Mouse (Mus musculus): ENCODE results near the gene Raver1. TPM values are rescaled to one million over a fixed set of nuclear protein-coding genes. Genes with fewer than 3 reads are reported as not detected.

Raver1 gene
- total RNA-seq, 2 experiments from 2014 or later = 38.6 to 39.4 TPM

- intact Hi-C loops (cut with DNase I) = no loop called here
- no peak for DNase-seq
Observed at GRCm38 (mm10) chr9:21026849-21027248, 65.0 kb downstream of the Raver1 start.

GRCm38 (mm10) chr9:21025258-21025810, 66.5 kb downstream of the Raver1 start:
- no peak for DNase-seq
- intact Hi-C loops (cut with DNase I) = no loop called here

Small RNA genes within 50 kb of the gene (microRNA-seq; reads per million reads assigned to microRNA genes)
- gene Mir1900 (0 reads per million in 2 experiments), gene Mir7082 (0 to 0.70 reads per million in 2 experiments)

Other genes starting within 250 kb of the Raver1 start
- gene A230050P20Rik, start 223.4 kb downstream of the Raver1 start, total RNA-seq (2021) = 1 to 10 TPM; 6.5 to 7.2 TPM
- gene Angptl6, start 212.3 kb downstream of the Raver1 start, total RNA-seq (2021) = 1 to 10 TPM; 1.7 to 1.8 TPM
- 10 to 100 TPM; 13.2 to 13.9 TPM for gene Ppan, start 203.8 kb downstream of the Raver1 start, total RNA-seq (2021)
- gene Eif3g, start 193.4 kb downstream of the Raver1 start, total RNA-seq (2021) = 100 to 1,000 TPM; 109 to 113 TPM
- gene Dnmt1, start 132.1 kb downstream of the Raver1 start, total RNA-seq (2021) = 10 to 100 TPM; 28.9 to 30.6 TPM
- gene S1pr2, start 115.2 kb downstream of the Raver1 start, total RNA-seq (2021) = 10 to 100 TPM; 10.2 to 11.0 TPM
- gene Mrpl4, start 89.3 kb downstream of the Raver1 start, total RNA-seq (2021) = 100 to 1,000 TPM; 103 to 104 TPM
- 1 to 10 TPM; 8.9 to 9.5 TPM for gene Icam1, start 76.0 kb downstream of the Raver1 start, total RNA-seq (2021)
- under 1 TPM; 0.53 to 0.79 TPM for gene Icam4, start 62.6 kb downstream of the Raver1 start, total RNA-seq (2021)
- gene Icam5, start 59.9 kb downstream of the Raver1 start, total RNA-seq (2021) = under 1 TPM; 0.10 to 0.12 TPM
- gene Zglp1, start 24.9 kb downstream of the Raver1 start, total RNA-seq (2021) = not detected
- gene Gm49373, start 18.9 kb downstream of the Raver1 start, total RNA-seq (2021) = under 1 TPM; 0.31 to 0.32 TPM
- 10 to 100 TPM; 29.3 to 31.7 TPM for gene Fdx1l, start 18.4 kb downstream of the Raver1 start, total RNA-seq (2021)
- under 1 TPM; 0.64 to 0.77 TPM for gene Gm38431, start within 50 bp of the Raver1 start, total RNA-seq (2021)
- 1 to 10 TPM; 8.9 to 9.5 TPM for gene Tyk2, start 39.2 kb upstream of the Raver1 start, total RNA-seq (2021)
- 100 to 1,000 TPM; 167 to 169 TPM for gene Cdc37, start 58.0 kb upstream of the Raver1 start, total RNA-seq (2021)
- 10 to 100 TPM; 21.3 to 28.2 TPM for gene Pde4a, start 73.7 kb upstream of the Raver1 start, total RNA-seq (2021)
- 10 to 100 TPM; 38.5 to 39.5 TPM for gene Keap1, start 147.4 kb upstream of the Raver1 start, total RNA-seq (2021)
- gene S1pr5, start 156.4 kb upstream of the Raver1 start, total RNA-seq (2021) = under 1 TPM; 0.41 to 0.50 TPM
- gene Atg4d, start 173.3 kb upstream of the Raver1 start, total RNA-seq (2021) = 10 to 100 TPM; 67.6 to 69.6 TPM
- gene Kri1, start 196.0 kb upstream of the Raver1 start, total RNA-seq (2021) = 10 to 100 TPM; 18.9 to 19.7 TPM
- gene Cdkn2d, start 199.4 kb upstream of the Raver1 start, total RNA-seq (2021) = 10 to 100 TPM; 24.5 to 25.3 TPM
- gene Ap1m2, start 220.3 kb upstream of the Raver1 start, total RNA-seq (2021) = not detected
- 10 to 100 TPM; 86.7 to 95.4 TPM for gene Slc44a2, start 228.7 kb upstream of the Raver1 start, total RNA-seq (2021)

All from heart, postnatal 10 days (tissue).